Mouse (Mus musculus) embryonic fibroblast, embryonic 13.5 days (primary cell): Measurements from ENCODE around the gene Prpsap2.
"Not testable (repeated sequence)": the region's sequence is repeated elsewhere in the genome, so short reads cannot be mapped to it uniquely, and the experiment has no call there.

Experiments
- CTCF ChIP-seq: IDR thresholded peaks from 2 replicates; pipeline ENCODE4 v1.5.1; 2011; ENCODE audit warnings: mild to moderate bottlenecking, control low read depth, low read length, moderate library complexity, borderline replicate concordance; ENCODE audit not compliant: insufficient read depth
- POLR2A ChIP-seq: IDR thresholded peaks from 2 replicates; pipeline ENCODE4 v1.6.1; 2011; ENCODE audit warnings: low read depth, mild to moderate bottlenecking, control low read depth, low read length, moderate library complexity

GRCm38 (mm10) chr11:61782526-61782925, 20.6 kb upstream of the Prpsap2 start:
- not testable (repeated sequence) for TF ChIP-seq POLR2A, CTCF
